Mouse (Mus musculus): ENCODE results near the gene Plac1. TPM values are rescaled to one million over a fixed set of nuclear protein-coding genes. Genes with fewer than 3 reads are reported as not detected.

The Plac1 gene
- not detected for total RNA-seq (2023)

GRCm38 (mm10) chrX:53240011-53240410, at the start of gene Plac1:
Plac1 (minus strand) TSS chrX:53240111.

GRCm38 (mm10) chrX:53273124-53273523, 33.2 kb upstream of the Plac1 start, which contains the start of gene Fam122c:
Fam122c (plus strand) TSS chrX:53273424.

GRCm38 (mm10) chrX:53269289-53270062, 29.6 kb upstream of the Plac1 start, which contains the start of gene Fam122b:
Fam122b (minus strand) TSS chrX:53269805.

Other genes with a start within 250 kb of the Plac1 start
- gene Fam122b, start 29.7 kb upstream of the Plac1 start, total RNA-seq (2023) = 1 to 10 TPM; 5.6 to 6.1 TPM
- gene Fam122c, start 33.3 kb upstream of the Plac1 start, total RNA-seq (2023) = not detected
- 10 to 100 TPM; 21.6 to 22.0 TPM for gene Mospd1, start 130.4 kb upstream of the Plac1 start, total RNA-seq (2023)
- gene Etd, start 194.8 kb upstream of the Plac1 start, total RNA-seq (2023) = not detected